In the genomic region with DNA sequence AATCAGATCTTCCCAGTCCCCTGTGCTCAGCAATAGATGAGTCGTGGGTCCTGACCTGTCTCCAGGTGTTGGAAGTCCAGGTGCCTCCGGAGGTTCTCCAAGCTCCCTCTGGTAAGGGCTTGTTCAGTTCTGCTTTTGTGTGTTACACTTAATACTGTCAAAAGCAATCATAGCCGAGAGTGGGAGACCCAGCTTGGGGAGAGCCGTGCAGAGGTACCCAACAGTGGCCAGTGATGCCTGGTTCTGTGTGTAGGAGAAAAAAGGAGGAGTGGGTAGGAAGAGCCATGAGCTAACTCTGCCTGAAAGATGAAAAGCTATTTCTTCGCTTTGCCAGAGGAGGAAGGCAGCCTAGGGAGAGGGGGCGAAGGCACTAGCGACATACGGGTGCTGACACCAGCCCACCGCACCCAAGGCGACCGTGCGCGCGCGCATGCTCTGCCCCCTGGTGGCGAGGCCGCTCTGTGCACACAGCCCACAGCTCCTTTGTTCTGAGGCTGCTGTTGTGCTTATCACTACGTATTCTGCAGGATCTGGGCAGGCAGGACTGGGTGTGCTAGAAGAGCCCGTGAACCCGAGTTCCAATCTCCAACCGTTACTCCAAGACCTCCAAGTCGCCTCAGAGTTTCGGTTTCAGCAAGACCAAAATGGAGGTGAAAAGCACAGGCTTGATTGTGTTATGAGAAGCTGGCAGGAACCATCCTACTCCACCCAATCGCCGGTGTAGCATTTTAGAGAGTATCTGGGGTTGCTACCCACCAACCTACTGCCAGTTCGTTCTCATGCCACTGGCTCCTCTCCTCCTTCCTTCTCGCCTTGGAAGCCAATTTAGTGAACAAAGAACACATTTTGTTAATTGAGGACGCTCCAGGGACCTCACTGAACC, we compare ENCODE assay signal across 7 mouse cellular contexts. TPM values are rescaled to one million over a fixed set of nuclear protein-coding genes. Genes with fewer than 3 reads are reported as not detected.
DNase-seq lines count a peak whose midpoint lies in the region; ATAC-seq and TF ChIP-seq lines count a peak whose summit lies in the region.

No protein-coding gene starts in this region.

- peak overlapping the region; percentile 57 for H3K4me2 ChIP-seq in intestine, postnatal 0 days (replicated peaks; ENCODE audit: low read depth)
- H3K4me2 ChIP-seq in midbrain, embryonic 11.5 days: peak overlapping the region; percentile 38

- ATAC-seq in intestine, postnatal 0 days: peak; percentile 57
- ATAC-seq in midbrain, embryonic 11.5 days (ENCODE audit: low FRiP score): peak; percentile 93

- no peaks in the 10 kb centered on the region for H3K36me3 ChIP-seq in intestine, postnatal 0 days (ENCODE audit: control insufficient read depth, insufficient read depth)
- no peaks in the 10 kb centered on the region for H3K36me3 ChIP-seq in midbrain, embryonic 11.5 days (ENCODE audit: control insufficient read depth, insufficient read depth, low read length)

- peak; percentile 74 for DNase-seq in adrenal gland, adult 2 months
- DNase-seq in embryo, embryonic 10.5 days (ENCODE audit: low spot score): peak; percentile 88
- DNase-seq in gastrocnemius, postnatal 36 days: peak; percentile 45 to 49
- DNase-seq in left cerebral cortex, postnatal 36 days (ENCODE audit: low spot score in 2 of 2): peak; percentile 84 to 89
- peak; percentile 99 for DNase-seq in midbrain, embryonic 11.5 days (ENCODE audit: low spot score, missing footprints)
- peak; percentile 96 for DNase-seq in right cerebral cortex, postnatal 4 days

- H3K4me3 ChIP-seq in intestine, postnatal 0 days (ENCODE audit: low read depth, low read length): peak overlapping the region; percentile 21; the same call in 1 of the 2 replicates
- peak overlapping the region; percentile 1 for H3K4me3 ChIP-seq in midbrain, embryonic 11.5 days (ENCODE audit: low read depth, low read length)

- H3K27me3 ChIP-seq in intestine, postnatal 0 days (replicated peaks; ENCODE audit: control insufficient read depth, insufficient read depth, low read length): peaks cover 9% of the 10 kb centered on the region; the same call in 1 of the 2 replicates
- H3K27me3 ChIP-seq in midbrain, embryonic 11.5 days (ENCODE audit: control insufficient read depth, insufficient read depth, low read length): no peaks in the 10 kb centered on the region; the same call in 1 of the 2 replicates

- no peaks in the 10 kb centered on the region for H3K9me3 ChIP-seq in intestine, postnatal 0 days (ENCODE audit: control insufficient read depth)
- no peaks in the 10 kb centered on the region for H3K9me3 ChIP-seq in midbrain, embryonic 11.5 days (ENCODE audit: control insufficient read depth, low read length)

- 14% methylated on average over 28 of the region's 28 CpGs for WGBS in intestine, postnatal 0 days
- WGBS in midbrain, embryonic 11.5 days: 13% methylated on average over 28 of the region's 28 CpGs

- H3K27ac ChIP-seq in intestine, postnatal 0 days (ENCODE audit: low read depth, low read length): no peak overlapping the region
- no peak overlapping the region for H3K27ac ChIP-seq in midbrain, embryonic 11.5 days (ENCODE audit: low read depth, low read length)

- TF ChIP-seq CTCF in intestine, postnatal 0 days (IDR thresholded peaks at IDR 0.05; ENCODE audit: low read depth): peak; percentile 98

- H3K9ac ChIP-seq in intestine, postnatal 0 days (ENCODE audit: low read depth, low read length): no peak overlapping the region
- peak overlapping the region; percentile 44 for H3K9ac ChIP-seq in midbrain, embryonic 11.5 days (ENCODE audit: low read length)

- no peaks in the 10 kb centered on the region for H3K4me1 ChIP-seq in intestine, postnatal 0 days (replicated peaks; ENCODE audit: control insufficient read depth, insufficient read depth, low read length)
- H3K4me1 ChIP-seq in midbrain, embryonic 11.5 days (ENCODE audit: control insufficient read depth, insufficient read depth, low read length): peaks cover 11% of the 10 kb centered on the region

- intact Hi-C loops in gastrocnemius, postnatal 36 days (cut with DNase I): loop anchor here (2.0 to 10.0 kb wide), 2 partner anchors 161 to 487 kb away; partner anchors contain the start of genes Bod1 and Nsg2
- intact Hi-C loops in left cerebral cortex, postnatal 36 days (cut with DNase I): loop anchor here (1.0 to 5.0 kb wide), 3 partner anchors 75 to 215 kb away; partner anchors contain the start of gene Nsg2

RNA-seq across cellular contexts. Expression of gene Il9r, which starts 37.9 kb away (rescaled TPM):
- under 1 TPM; 0.26 to 0.31 TPM for total RNA-seq in adrenal gland, adult 2 months (2021)
- polyA plus RNA-seq in adrenal gland, adult 2 months (2012; rRNA removed): 0.69 TPM in 1 of 2 replicates, not detected in the other
- not detected for total RNA-seq in gastrocnemius, postnatal 36 days (2021)
- polyA plus RNA-seq in intestine, postnatal 0 days (2015; fragmentation: Nextera tagmentation; extraction: Ambion mirVana): not detected in 2 replicates
- not detected for total RNA-seq in left cerebral cortex, postnatal 36 days (2021)
- polyA plus RNA-seq in midbrain, embryonic 11.5 days (2014; fragmentation: Nextera tagmentation; extraction: Ambion mirVana): not detected in 2 replicates

RNA-seq across cellular contexts. Expression of gene Snrnp25, which starts 43.1 kb away (rescaled TPM):
- 10 to 100 TPM in 1 of 2 experiments, 1 to 10 TPM in 1; 9.8 to 15.5 TPM for total RNA-seq in adrenal gland, adult 2 months (2021)
- polyA plus RNA-seq in adrenal gland, adult 2 months (2012; rRNA removed): 7.2 and 7.8 TPM in 2 replicates
- total RNA-seq in gastrocnemius, postnatal 36 days (2021): 10 to 100 TPM in 1 of 2 experiments, 1 to 10 TPM in 1; 9.8 to 10.7 TPM
- polyA plus RNA-seq in intestine, postnatal 0 days (2015; fragmentation: Nextera tagmentation; extraction: Ambion mirVana): 27.0 and 28.0 TPM in 2 replicates
- 10 to 100 TPM; 22.3 to 22.8 TPM for total RNA-seq in left cerebral cortex, postnatal 36 days (2021)
- polyA plus RNA-seq in midbrain, embryonic 11.5 days (2014; fragmentation: Nextera tagmentation; extraction: Ambion mirVana): 77.0 and 87.0 TPM in 2 replicates

RNA-seq across cellular contexts. Expression of gene Rhbdf1, which starts 59.9 kb away (rescaled TPM):
- 10 to 100 TPM; 28.0 to 28.6 TPM for total RNA-seq in adrenal gland, adult 2 months (2021)
- 137 and 151 TPM in 2 replicates for polyA plus RNA-seq in adrenal gland, adult 2 months (2012; rRNA removed)
- 10 to 100 TPM; 15.6 to 19.5 TPM for total RNA-seq in gastrocnemius, postnatal 36 days (2021)
- 20.7 and 26.1 TPM in 2 replicates for polyA plus RNA-seq in intestine, postnatal 0 days (2015; fragmentation: Nextera tagmentation; extraction: Ambion mirVana)
- total RNA-seq in left cerebral cortex, postnatal 36 days (2021): 10 to 100 TPM in 1 of 2 experiments, 1 to 10 TPM in 1; 9.6 to 14.9 TPM
- polyA plus RNA-seq in midbrain, embryonic 11.5 days (2014; fragmentation: Nextera tagmentation; extraction: Ambion mirVana): 13.2 and 14.1 TPM in 2 replicates

Comparison
In these comparisons a context has a peak if more than half of its experiments do, and no peak if none do; other contexts are left out.
1. DNase-seq: peak in every context shown above with its lines; median percentile 99 in midbrain, embryonic 11.5 days; 96 in right cerebral cortex, postnatal 4 days; 88 in embryo, embryonic 10.5 days; 86 in left cerebral cortex, postnatal 36 days; 74 in adrenal gland, adult 2 months; 47 in gastrocnemius, postnatal 36 days.